Mouse (Mus musculus): ENCODE results near the gene Psg17.

DNA sequence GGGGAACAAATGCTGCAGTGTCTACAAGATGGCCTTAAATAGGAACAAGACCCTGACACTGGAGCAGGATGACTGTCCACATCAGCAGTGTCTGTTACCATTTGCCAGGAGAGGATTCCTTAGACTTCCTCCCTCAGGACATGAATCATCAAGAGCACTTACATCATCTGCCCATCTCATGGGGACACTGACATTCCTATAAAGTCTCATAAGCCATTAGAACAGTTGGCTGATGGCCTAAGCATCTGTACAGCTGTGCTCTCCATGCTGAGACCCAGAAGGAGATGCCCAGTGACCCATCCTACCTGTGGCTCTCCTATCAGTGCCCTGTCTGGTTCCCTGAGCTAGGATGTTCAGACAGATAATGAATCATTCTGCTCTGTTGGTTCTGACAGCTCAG is 17.9 kb downstream of the Psg17 start:
- TF ChIP-seq POLR2A (IDR thresholded peaks at IDR 0.05; ENCODE audit: control insufficient read depth, extremely low read depth, insufficient read depth, low read length, poor library complexity): no peak
- no peak for TF ChIP-seq CTCF (IDR thresholded peaks at IDR 0.05; ENCODE audit: borderline replicate concordance, control insufficient read depth, extremely low read depth, insufficient read depth, low read length, poor library complexity)

Measured in thymus, adult 2 months (tissue).